In genomic region chr9:42054339-42055272, GRCm38 (mm10) we compare ENCODE assay signal across 9 mouse cellular contexts.
DNase-seq lines count a peak whose midpoint lies in the region; ATAC-seq lines count a peak whose summit lies in the region.
"Had no signal": no experiment of that assay in that cellular context is flagged by ENCODE, and none has a peak within 500 bp of the region (broad histone marks: within the 10 kb centered on the region; RNA-seq: fewer than 3 reads in every experiment).

No protein-coding gene starts in this region.

- no peak overlapping the region for H3K4me3 ChIP-seq in forebrain, embryonic 11.5 days (ENCODE audit: low read depth, low read length)
- no peak overlapping the region for H3K4me3 ChIP-seq in forebrain, embryonic 10.5 days
- no peak overlapping the region for H3K4me3 ChIP-seq in intestine, embryonic 16.5 days (ENCODE audit: low read length)
- no peak overlapping the region for H3K4me3 ChIP-seq in midbrain, embryonic 16.5 days (ENCODE audit: low read depth, low read length)
- H3K4me3 ChIP-seq: liver, embryonic 15.5 days had no signal

- WGBS in forebrain, embryonic 11.5 days = 72% methylated on average over 20 of the region's 20 CpGs
- 76% methylated on average over 20 of the region's 20 CpGs for WGBS in forebrain, embryonic 10.5 days
- 67% methylated on average over 20 of the region's 20 CpGs for WGBS in intestine, embryonic 16.5 days
- WGBS in midbrain, embryonic 16.5 days = 62% methylated on average over 20 of the region's 20 CpGs

- H3K27me3 ChIP-seq in forebrain, embryonic 11.5 days (ENCODE audit: control insufficient read depth, insufficient read depth, low read length) = peaks cover 19% of the 10 kb centered on the region
- H3K27me3 ChIP-seq in forebrain, embryonic 10.5 days (ENCODE audit: poor library complexity, severe bottlenecking) = peaks cover 88% of the 10 kb centered on the region
- no peaks in the 10 kb centered on the region for H3K27me3 ChIP-seq in intestine, embryonic 16.5 days (replicated peaks; ENCODE audit: control insufficient read depth, insufficient read depth, low read length)
- H3K27me3 ChIP-seq in midbrain, embryonic 16.5 days (ENCODE audit: control insufficient read depth, insufficient read depth, low read depth, low read length) = no peaks in the 10 kb centered on the region; the same call in 1 of the 2 replicates
- H3K27me3 ChIP-seq: liver, embryonic 15.5 days had no signal

- no peak overlapping the region for H3K9ac ChIP-seq in forebrain, embryonic 11.5 days (ENCODE audit: low read length)
- no peak overlapping the region for H3K9ac ChIP-seq in intestine, embryonic 16.5 days (ENCODE audit: low read depth, low read length)
- H3K9ac ChIP-seq in midbrain, embryonic 16.5 days (ENCODE audit: low read depth, low read length) = no peak overlapping the region
- H3K9ac ChIP-seq: liver, embryonic 15.5 days had no signal

- H3K27ac ChIP-seq in forebrain, embryonic 11.5 days (ENCODE audit: low read depth, low read length) = peak overlapping the region; percentile 6; the same call in 1 of the 2 replicates
- no peak overlapping the region for H3K27ac ChIP-seq in forebrain, embryonic 10.5 days
- H3K27ac ChIP-seq in intestine, embryonic 16.5 days (ENCODE audit: low read length) = no peak overlapping the region
- peak overlapping the region; percentile 23; the same call in 1 of the 2 replicates for H3K27ac ChIP-seq in midbrain, embryonic 16.5 days (ENCODE audit: low read length)
- H3K27ac ChIP-seq: liver, embryonic 15.5 days had no signal

- ATAC-seq in forebrain, embryonic 11.5 days (replicated peaks; ENCODE audit: low FRiP score) = no peak
- peak; percentile 86 for ATAC-seq in intestine, embryonic 16.5 days
- ATAC-seq in midbrain, embryonic 16.5 days = peak; percentile 75
- ATAC-seq in megakaryocyte, adult 5-6 weeks (ENCODE audit: poor library complexity, severe bottlenecking) = no peak

- no peak overlapping the region for H3K4me2 ChIP-seq in forebrain, embryonic 11.5 days (ENCODE audit: low read depth, low read length, severe bottlenecking)
- H3K4me2 ChIP-seq in intestine, embryonic 16.5 days (ENCODE audit: low read depth, low read length) = no peak overlapping the region
- H3K4me2 ChIP-seq in midbrain, embryonic 16.5 days (ENCODE audit: low read length) = no peak overlapping the region
- H3K4me2 ChIP-seq: liver, embryonic 15.5 days had no signal

- 0 out of 2 replicates have a peak, but pooled peaks cover 2% of the 10 kb centered on the region for H3K4me1 ChIP-seq in forebrain, embryonic 11.5 days (replicated peaks; ENCODE audit: control insufficient read depth, insufficient read depth, low read length)
- H3K4me1 ChIP-seq in forebrain, embryonic 10.5 days = peaks cover 19% of the 10 kb centered on the region
- H3K4me1 ChIP-seq in intestine, embryonic 16.5 days (ENCODE audit: control insufficient read depth, insufficient read depth, low read length) = no peaks in the 10 kb centered on the region; the same call in 1 of the 2 replicates
- H3K4me1 ChIP-seq in midbrain, embryonic 16.5 days (ENCODE audit: control insufficient read depth, insufficient read depth, low read length) = peaks cover 6% of the 10 kb centered on the region; the same call in 1 of the 2 replicates
- H3K4me1 ChIP-seq: liver, embryonic 15.5 days had no signal

- DNase-seq in forebrain, embryonic 11.5 days (ENCODE audit: low spot score) = no peak
- no peak for DNase-seq in forebrain, embryonic 10.5 days (ENCODE audit: extremely low spot score, low spot score)
- DNase-seq in cerebellum, postnatal 36 days = peak; percentile 91 to 95
- peak; percentile 72 for DNase-seq in left cerebral cortex, adult 11 months (ENCODE audit: low spot score)
- no peak for DNase-seq in spleen, postnatal 14 days (ENCODE audit: low spot score in 2 of 2)

- no peaks in the 10 kb centered on the region for H3K36me3 ChIP-seq in forebrain, embryonic 11.5 days (ENCODE audit: control insufficient read depth, insufficient read depth, low read length)
- H3K36me3 ChIP-seq in forebrain, embryonic 10.5 days (replicated peaks) = no peaks in the 10 kb centered on the region
- no peaks in the 10 kb centered on the region for H3K36me3 ChIP-seq in intestine, embryonic 16.5 days (ENCODE audit: control insufficient read depth, insufficient read depth, low read length)
- H3K36me3 ChIP-seq in midbrain, embryonic 16.5 days (ENCODE audit: control insufficient read depth, insufficient read depth, low read length) = no peaks in the 10 kb centered on the region
- H3K36me3 ChIP-seq: liver, embryonic 15.5 days had no signal

- H3K9me3 ChIP-seq in forebrain, embryonic 11.5 days (ENCODE audit: control insufficient read depth, low read length) = peaks cover 7% of the 10 kb centered on the region; the same call in 1 of the 2 replicates
- H3K9me3 ChIP-seq in forebrain, embryonic 10.5 days = peaks cover 8% of the 10 kb centered on the region; the same call in 1 of the 2 replicates
- no peaks in the 10 kb centered on the region for H3K9me3 ChIP-seq in intestine, embryonic 16.5 days (ENCODE audit: control insufficient read depth, low read length)
- H3K9me3 ChIP-seq in midbrain, embryonic 16.5 days (replicated peaks; ENCODE audit: control insufficient read depth, low read length, poor library complexity, severe bottlenecking) = no peaks in the 10 kb centered on the region
- H3K9me3 ChIP-seq: liver, embryonic 15.5 days had no signal

Comparison
In these comparisons a context has a peak if more than half of its experiments do, and no peak if none do; other contexts are left out.
1. H3K27ac ChIP-seq: peak in forebrain, embryonic 11.5 days (single experiment) and midbrain, embryonic 16.5 days (single experiment); none in forebrain, embryonic 10.5 days (single experiment) and intestine, embryonic 16.5 days (single experiment).
2. ATAC-seq: peak in intestine, embryonic 16.5 days (single experiment) and midbrain, embryonic 16.5 days (single experiment); none in forebrain, embryonic 11.5 days (single experiment) and megakaryocyte, adult 5-6 weeks (single experiment).
3. DNase-seq: peak in cerebellum, postnatal 36 days (2 of 2) and left cerebral cortex, adult 11 months (single experiment); none in forebrain, embryonic 11.5 days (single experiment), forebrain, embryonic 10.5 days (single experiment) and spleen, postnatal 14 days (0 of 2).